Mouse (Mus musculus) limb, embryonic 11.5 days (tissue): Measurements from ENCODE around the gene Htr3b. TPM values are rescaled to one million over a fixed set of nuclear protein-coding genes. Genes with fewer than 3 reads are reported as not detected.
"Not testable (repeated sequence)": the region's sequence is repeated elsewhere in the genome, so short reads cannot be mapped to it uniquely, and the experiment has no call there.

Source experiments
- ATAC-seq: fragments of 200-750 bp; cut with Nextera tagmentation; 2 replicates; pipeline ENCODE4 v1.8.0; 2017; ENCODE audit warnings: low read depth; ENCODE audit not compliant: insufficient number of reproducible peaks, low FRiP score, low TSS enrichment
- DNase-seq: peaks from one replicate; pipeline ENCODE4 v3.0.0-alpha.2; 2015; ENCODE audit warnings: low spot score
- H3K27ac ChIP-seq: fragments of 300-500 bp; sonication (generic); replicated peaks from 2 replicates; pipeline ENCODE4 v1.5.1; 2014; ENCODE audit warnings: low read depth, mild to moderate bottlenecking, low read length
- H3K27me3 ChIP-seq: fragments of 300-500 bp; sonication (generic); 2 replicates; pipeline ENCODE4 v1.6.1; 2014; ENCODE audit warnings: mild to moderate bottlenecking, low read length, mixed read lengths; ENCODE audit not compliant: control insufficient read depth, insufficient read depth
- H3K36me3 ChIP-seq: fragments of 300-500 bp; sonication (generic); 2 replicates; pipeline ENCODE4 v1.6.1; 2014; ENCODE audit warnings: mild to moderate bottlenecking, low read length, moderate library complexity, mixed read lengths; ENCODE audit not compliant: control insufficient read depth, insufficient read depth
- H3K4me1 ChIP-seq: fragments of 300-500 bp; sonication (generic); 2 replicates; pipeline ENCODE4 v1.6.1; 2014; ENCODE audit warnings: low read length, mixed read lengths; ENCODE audit not compliant: control insufficient read depth, insufficient read depth
- H3K4me2 ChIP-seq: fragments of 300-500 bp; sonication (generic); 2 replicates; pipeline ENCODE4 v1.6.1; 2014; ENCODE audit warnings: low read depth, mild to moderate bottlenecking, moderate library complexity; ENCODE audit not compliant: severe bottlenecking
- H3K4me3 ChIP-seq: fragments of 300-500 bp; sonication (generic); 2 replicates; pipeline ENCODE4 v1.5.1; 2014; ENCODE audit warnings: low read depth, low read length
- H3K9ac ChIP-seq: fragments of 300-500 bp; sonication (generic); 2 replicates; pipeline ENCODE4 v1.6.1; 2014; ENCODE audit warnings: mild to moderate bottlenecking, low read length
- H3K9me3 ChIP-seq: fragments of 300-500 bp; sonication (generic); 2 replicates; pipeline ENCODE4 v1.6.1; 2016; ENCODE audit warnings: low read length; ENCODE audit not compliant: control insufficient read depth
- WGBS: fragments of 180-500 bp; shearing (Covaris S2); extraction: QIAGEN DNeasy Blood & Tissue Kit; methylation state at CpG from one replicate; pipeline ENCODE4 v1.1.7; 2014; 5-methylcytosine and 5-hydroxymethylcytosine counted together
- polyA plus RNA-seq: library from polyadenylated mRNA; unstranded; fragments of >200 nt; fragmentation: Nextera tagmentation; extraction: Ambion mirVana; gene quantifications from 2 replicates; pipeline ENCODE4 v1.2.1, GENCODE M21; 2014

Gene Htr3b
- polyA plus RNA-seq, 1 experiment from 2014 or later, result not detected

- Histone ChIP-seq H3K4me2 (peak within 1 kb of the TSS; percentile 74), H3K9me3 (no peaks in the 10 kb centered on the region), H3K4me3 (peak within 1 kb of the TSS; percentile 54), H3K27ac (peak within 1 kb of the TSS; percentile 56; the same call in 1 of the 2 replicates), H3K4me1 (peaks cover 8% of the 10 kb centered on the region; the same call in 1 of the 2 replicates), H3K27me3 (no peaks in the 10 kb centered on the region), H3K9ac (peak within 1 kb of the TSS; percentile 69), H3K36me3 (no peaks in the 10 kb centered on the region)
- ATAC-seq, result peak; percentile 96
- WGBS, result under 1% methylated on average over 83 of the region's 94 CpGs
- peak; percentile 99 for DNase-seq
Measured at GRCm38 (mm10) chr9:48984845-48985707, 20.3 kb upstream of the Htr3b start, which contains the start of gene Usp28. TSS of gene Usp28 (plus strand) at chr9:48985375.

GRCm38 (mm10) chr9:48984320-48984844 is 19.6 kb upstream of the Htr3b start:
- WGBS, result 42% methylated on average over 8 of the region's 8 CpGs
- Histone ChIP-seq H3K4me2 (peak overlapping the region; percentile 74), H3K9ac (peak overlapping the region; percentile 69), H3K27me3 (no peaks in the 10 kb centered on the region), H3K27ac (peak overlapping the region; percentile 56; the same call in 1 of the 2 replicates), H3K4me3 (peak overlapping the region; percentile 54), H3K4me1 (peaks cover 8% of the 10 kb centered on the region; the same call in 1 of the 2 replicates), H3K9me3 (no peaks in the 10 kb centered on the region), H3K36me3 (no peaks in the 10 kb centered on the region)
- ATAC-seq (peak; percentile 4; the same call in 1 of the 2 replicates), DNase-seq (no peak)

GRCm38 (mm10) chr9:48983801-48984200 is 19.0 kb upstream of the Htr3b start:
- not testable (repeated sequence) for ATAC-seq, DNase-seq, H3K4me1 ChIP-seq, H3K36me3 ChIP-seq, H3K9ac ChIP-seq, H3K27ac ChIP-seq, H3K9me3 ChIP-seq, H3K4me2 ChIP-seq, H3K27me3 ChIP-seq, H3K4me3 ChIP-seq
- 98% methylated on average over 6 of the region's 6 CpGs for WGBS

- Histone ChIP-seq H3K36me3 (no peaks in the 10 kb centered on the region), H3K9ac (no peak overlapping the region), H3K27me3 (no peaks in the 10 kb centered on the region), H3K4me1 (peaks cover 4% of the 10 kb centered on the region; the same call in 1 of the 2 replicates), H3K9me3 (no peaks in the 10 kb centered on the region), H3K27ac (no peak overlapping the region), H3K4me2 (no peak overlapping the region), H3K4me3 (no peak overlapping the region)
- ATAC-seq (no peak), DNase-seq (no peak)
Measured at GRCm38 (mm10) chr9:48981827-48982226, 17.0 kb upstream of the Htr3b start.

GRCm38 (mm10) chr9:48980781-48981180 is 16.0 kb upstream of the Htr3b start:
- DNase-seq (no peak), ATAC-seq (no peak)
- no peak overlapping the region for H3K27ac ChIP-seq
- no peaks in the 10 kb centered on the region for H3K9me3 ChIP-seq
- no peaks in the 10 kb centered on the region for H3K27me3 ChIP-seq
- no peak overlapping the region for H3K4me3 ChIP-seq
- H3K4me1 ChIP-seq, result 0 out of 2 replicates have a peak, but pooled peaks cover 3% of the 10 kb centered on the region
- H3K9ac ChIP-seq, result no peak overlapping the region
- H3K36me3 ChIP-seq, result no peaks in the 10 kb centered on the region
- WGBS, result 78% methylated on average over 3 of the region's 3 CpGs
- no peak overlapping the region for H3K4me2 ChIP-seq

GRCm38 (mm10) chr9:48980371-48980770 is 15.6 kb upstream of the Htr3b start:
- DNase-seq, result no peak
- H3K36me3 ChIP-seq, result no peaks in the 10 kb centered on the region
- H3K9ac ChIP-seq, result no peak overlapping the region
- ATAC-seq, result no peak
- no peaks in the 10 kb centered on the region for H3K9me3 ChIP-seq
- no peak overlapping the region for H3K4me2 ChIP-seq
- WGBS, result 54% methylated on average over 5 of the region's 5 CpGs
- 0 out of 2 replicates have a peak, but pooled peaks cover 3% of the 10 kb centered on the region for H3K4me1 ChIP-seq
- H3K4me3 ChIP-seq, result no peak overlapping the region
- no peak overlapping the region for H3K27ac ChIP-seq
- H3K27me3 ChIP-seq, result no peaks in the 10 kb centered on the region

- no peaks in the 10 kb centered on the region for H3K4me1 ChIP-seq
- WGBS, result 80% methylated on average over 6 of the region's 6 CpGs
- H3K27me3 ChIP-seq, result no peaks in the 10 kb centered on the region
- no peak overlapping the region for H3K4me3 ChIP-seq
- H3K9ac ChIP-seq, result no peak overlapping the region
- ATAC-seq (no peak), DNase-seq (no peak)
- no peak overlapping the region for H3K27ac ChIP-seq
- H3K36me3 ChIP-seq, result no peaks in the 10 kb centered on the region
- H3K9me3 ChIP-seq, result no peaks in the 10 kb centered on the region
- no peak overlapping the region for H3K4me2 ChIP-seq
Measured at GRCm38 (mm10) chr9:48976661-48977355, 12.0 kb upstream of the Htr3b start.

- no peaks in the 10 kb centered on the region for H3K4me1 ChIP-seq
- DNase-seq, result peak; percentile 72
- H3K9me3 ChIP-seq, result no peaks in the 10 kb centered on the region
- no peak overlapping the region for H3K27ac ChIP-seq
- H3K36me3 ChIP-seq, result no peaks in the 10 kb centered on the region
- ATAC-seq, result no peak
- no peak overlapping the region for H3K4me3 ChIP-seq
- H3K9ac ChIP-seq, result no peak overlapping the region
- H3K4me2 ChIP-seq, result no peak overlapping the region
- 25% methylated on average over 3 of the region's 3 CpGs for WGBS
- no peaks in the 10 kb centered on the region for H3K27me3 ChIP-seq
Measured at GRCm38 (mm10) chr9:48972494-48972893, 7.7 kb upstream of the Htr3b start.
